Mouse (Mus musculus) urinary bladder, postnatal 25 days (tissue): ENCODE measurements around the gene Gm13306.
"Not testable (repeated sequence)": the region's sequence is repeated elsewhere in the genome, so short reads cannot be mapped to it uniquely, and the experiment has no call there.

ENCODE experiments used
- DNase-seq: peaks from one replicate; pipeline ENCODE4 v3.0.0; 2022; ENCODE audit warnings: low spot score

Gm13306 gene

DNA sequence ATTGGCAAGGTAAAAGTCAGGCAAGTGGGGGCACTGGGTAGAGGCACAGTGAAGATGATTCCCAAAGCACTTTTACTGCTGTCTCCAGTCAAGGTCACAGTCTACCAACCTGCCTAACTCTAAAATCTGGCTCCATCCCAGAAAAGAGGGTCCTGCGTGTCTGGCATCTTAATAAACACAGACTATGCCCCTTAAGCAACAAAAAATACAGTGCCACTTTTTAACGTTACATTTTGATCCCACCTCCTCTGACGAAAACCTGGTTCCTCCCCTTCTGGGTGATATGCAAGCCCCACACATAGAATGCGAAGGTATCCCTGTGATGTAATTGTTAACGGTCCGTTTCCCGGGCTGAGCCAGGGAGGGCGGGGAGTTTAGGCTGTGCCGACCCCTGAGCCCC is at the start of gene Gm13306:
Gene Gm13306 (plus strand): TSS at position 301 of the 400 bp plus-strand sequence.
- not testable (repeated sequence) for DNase-seq

- not testable (repeated sequence) for DNase-seq
Observed at GRCm38 (mm10) chr4:42114517-42114916, 38.7 kb upstream of the Gm13306 start, which contains the start of gene Gm13304. Gene Gm13304 (plus strand): TSS chr4:42114817.

DNA sequence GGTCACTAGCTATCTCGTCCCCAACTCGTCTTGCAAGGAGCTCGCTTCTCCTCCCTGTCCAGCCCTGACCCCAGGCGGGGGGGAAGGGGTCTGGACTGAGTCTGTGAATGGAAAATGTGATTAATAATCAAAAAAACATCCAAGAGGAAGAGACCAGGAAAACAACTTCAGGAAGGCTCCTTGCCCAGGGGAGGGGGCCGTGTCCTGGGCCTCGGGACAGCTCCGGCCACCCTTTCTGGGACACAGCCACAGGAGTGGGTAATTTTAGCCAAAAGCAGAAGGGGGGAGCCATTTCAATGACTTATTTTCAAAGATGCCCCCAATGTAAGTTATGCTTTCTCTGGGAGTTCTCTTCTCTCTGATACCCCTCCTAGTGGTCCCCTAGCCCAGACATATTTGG is 15.3 kb downstream of the Gm13306 start, which contains the start of gene Gm13305:
Gene Gm13305 (minus strand): TSS at position 101 of the 400 bp plus-strand sequence.
- not testable (repeated sequence) for DNase-seq

DNA sequence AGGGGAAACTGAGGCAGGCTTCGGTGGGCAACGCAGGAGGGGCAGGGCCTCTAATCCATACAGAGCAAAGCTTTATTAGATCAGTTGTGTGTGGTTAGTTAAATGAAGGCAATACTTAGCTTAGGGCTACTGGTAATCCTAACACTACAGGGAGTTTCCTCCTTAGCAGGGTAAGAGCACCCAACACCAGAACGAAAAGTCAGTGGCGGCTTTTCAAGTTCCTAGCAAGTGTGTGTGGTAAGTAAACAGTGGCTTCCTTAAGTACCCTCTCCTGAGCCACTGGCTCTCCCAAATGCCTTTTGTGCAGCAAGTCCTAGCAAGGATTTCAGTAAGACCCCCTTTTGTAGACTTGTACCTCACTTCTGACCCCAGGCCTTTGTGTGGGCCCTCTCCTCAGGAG is 25.0 kb downstream of the Gm13306 start:
- DNase-seq: not testable (repeated sequence)

DNA sequence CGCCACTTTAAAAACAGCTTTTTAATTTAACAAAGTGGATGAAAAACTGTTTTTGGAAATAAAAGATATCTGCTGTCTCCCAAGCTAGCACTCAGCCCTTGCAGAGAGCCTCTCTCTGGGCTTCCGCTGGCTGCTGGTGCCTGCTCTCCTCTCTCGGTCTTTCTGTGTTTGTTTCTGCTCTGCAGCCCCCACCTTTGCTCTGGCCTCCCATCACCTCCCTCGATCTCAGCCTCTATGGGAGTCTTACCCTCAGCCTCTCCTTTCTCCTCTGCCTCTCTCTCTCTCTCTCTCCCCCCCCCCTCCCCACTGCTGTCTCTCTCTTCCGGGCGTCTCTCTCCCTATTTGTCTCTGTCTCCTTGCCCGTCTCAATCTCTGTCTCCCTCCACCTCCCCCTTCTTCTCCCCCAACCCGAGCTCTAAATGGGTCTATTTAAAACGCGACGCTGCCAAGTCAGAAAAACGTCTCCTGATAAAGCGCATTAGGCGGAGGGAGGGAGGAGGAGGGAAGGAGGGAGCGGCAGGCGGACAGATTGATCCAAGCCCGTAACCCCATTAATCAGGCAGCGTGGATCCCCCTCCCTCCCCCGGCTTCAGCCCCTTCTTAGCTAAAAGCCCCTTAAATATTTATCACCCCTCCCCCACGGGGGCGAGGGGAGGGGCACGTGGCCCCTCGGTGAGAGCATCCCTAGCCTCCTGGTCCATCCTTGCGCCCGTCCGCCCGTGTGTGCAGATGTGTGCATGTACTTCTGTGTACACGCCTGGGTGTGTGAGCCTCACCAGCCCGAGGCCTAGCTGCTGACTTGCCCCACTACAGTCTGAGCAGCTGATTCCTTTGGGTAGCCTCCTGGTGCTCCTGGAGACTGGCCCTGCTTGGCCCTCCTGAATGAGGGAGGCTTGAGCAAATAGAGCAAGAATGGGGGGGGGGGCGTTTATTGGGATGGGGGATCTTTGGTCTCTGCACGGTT is 30.3 kb downstream of the Gm13306 start:
- not testable (repeated sequence) for DNase-seq

DNA sequence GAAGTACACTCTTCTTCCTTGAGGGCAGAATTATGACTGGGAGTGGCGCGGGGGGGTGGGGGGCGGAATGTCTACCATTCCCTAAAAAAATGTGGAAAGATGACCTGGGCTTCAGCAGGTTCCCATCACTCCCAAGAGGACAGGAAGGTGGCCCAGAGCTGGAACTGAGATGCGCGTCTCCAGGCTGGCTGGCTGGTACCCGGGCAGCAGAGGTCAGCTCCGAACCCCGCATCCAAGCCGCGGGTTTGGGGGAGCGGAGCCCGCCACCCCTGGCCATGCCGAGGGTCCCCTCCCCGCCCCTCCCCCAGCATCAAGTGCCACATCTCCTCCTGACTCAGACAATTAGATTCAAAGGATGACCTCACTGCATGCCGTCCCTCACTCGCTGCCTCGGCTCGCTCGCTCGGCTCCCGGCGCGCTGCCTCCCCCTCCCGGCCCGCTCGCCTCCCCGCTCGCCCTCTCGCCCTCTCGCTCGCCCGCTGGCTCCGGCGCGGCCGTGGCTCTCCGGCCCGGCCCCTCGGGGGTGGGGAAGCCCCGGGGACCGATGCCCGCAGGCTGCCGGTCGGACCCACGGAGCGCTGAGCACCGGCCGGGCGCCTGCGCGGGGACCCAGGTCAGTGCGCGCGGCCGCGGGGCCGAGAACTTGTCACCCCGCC is 31.2 kb downstream of the Gm13306 start:
- not testable (repeated sequence) for DNase-seq

- DNase-seq: not testable (repeated sequence)
Observed at GRCm38 (mm10) chr4:42184980-42185372, 31.7 kb downstream of the Gm13306 start.
